Mouse (Mus musculus) lung, embryonic 14.5 days (tissue): ENCODE data around the gene Prex1. TPM values are rescaled to one million over a fixed set of nuclear protein-coding genes. Genes with fewer than 3 reads are reported as not detected.
A peak's percentile ranks its signal among the peaks of the same experiment; 100 is the strongest.

Source experiments
- ATAC-seq: fragments of 200-750 bp; cut with Nextera tagmentation; 2 replicates; pipeline ENCODE4 v1.8.0; 2017; ENCODE audit warnings: mild to moderate bottlenecking, moderate TSS enrichment, moderate library complexity; ENCODE audit not compliant: insufficient read depth
- DNase-seq: peaks from one replicate; pipeline ENCODE4 v3.0.0-alpha.2; 2015
- H3K27ac ChIP-seq: fragments of 300-500 bp; sonication (generic); 2 replicates; pipeline ENCODE4 v1.5.1; 2014; ENCODE audit warnings: low read depth, mild to moderate bottlenecking, moderate library complexity
- H3K27me3 ChIP-seq: fragments of 300-500 bp; sonication (generic); 2 replicates; pipeline ENCODE4 v1.6.1; 2014; ENCODE audit warnings: low read length, control low read depth; ENCODE audit not compliant: insufficient read depth
- H3K36me3 ChIP-seq: fragments of 300-500 bp; sonication (generic); 2 replicates; pipeline ENCODE4 v1.6.1; 2014; ENCODE audit warnings: control low read depth; ENCODE audit not compliant: insufficient read depth
- H3K4me1 ChIP-seq: fragments of 300-500 bp; sonication (generic); 2 replicates; pipeline ENCODE4 v1.6.1; 2014; ENCODE audit warnings: antibody characterized with exemption, control low read depth; ENCODE audit not compliant: insufficient read depth
- H3K4me2 ChIP-seq: fragments of 300-500 bp; sonication (generic); 2 replicates; pipeline ENCODE4 v1.6.1; 2014; ENCODE audit warnings: mild to moderate bottlenecking
- H3K4me3 ChIP-seq: fragments of 300-500 bp; sonication (generic); 2 replicates; pipeline ENCODE4 v1.5.1; 2014; ENCODE audit warnings: low read depth, low read length
- H3K9ac ChIP-seq: fragments of 300-500 bp; sonication (generic); 2 replicates; pipeline ENCODE4 v1.6.1; 2014
- H3K9me3 ChIP-seq: fragments of 300-500 bp; sonication (generic); 2 replicates; pipeline ENCODE4 v1.6.1; 2016; ENCODE audit warnings: low read depth, low read length, control low read depth
- CTCF ChIP-seq: IDR thresholded peaks from 2 replicates; pipeline ENCODE4 v1.5.1; 2016; ENCODE audit warnings: antibody characterized with exemption, low read depth
- WGBS: fragments of 180-500 bp; shearing (Covaris S2); extraction: QIAGEN DNeasy Blood & Tissue Kit; methylation state at CpG from one replicate; pipeline ENCODE4 v1.1.7; 2014; 5-methylcytosine and 5-hydroxymethylcytosine counted together
- polyA plus RNA-seq: library from polyadenylated mRNA; unstranded; fragments of >200 nt; fragmentation: Nextera tagmentation; extraction: Ambion mirVana; gene quantifications from 2 replicates; pipeline ENCODE4 v1.2.1, GENCODE M21; 2014

Gene Prex1
- polyA plus RNA-seq, 1 experiment from 2014 or later = 12.9 TPM

DNA sequence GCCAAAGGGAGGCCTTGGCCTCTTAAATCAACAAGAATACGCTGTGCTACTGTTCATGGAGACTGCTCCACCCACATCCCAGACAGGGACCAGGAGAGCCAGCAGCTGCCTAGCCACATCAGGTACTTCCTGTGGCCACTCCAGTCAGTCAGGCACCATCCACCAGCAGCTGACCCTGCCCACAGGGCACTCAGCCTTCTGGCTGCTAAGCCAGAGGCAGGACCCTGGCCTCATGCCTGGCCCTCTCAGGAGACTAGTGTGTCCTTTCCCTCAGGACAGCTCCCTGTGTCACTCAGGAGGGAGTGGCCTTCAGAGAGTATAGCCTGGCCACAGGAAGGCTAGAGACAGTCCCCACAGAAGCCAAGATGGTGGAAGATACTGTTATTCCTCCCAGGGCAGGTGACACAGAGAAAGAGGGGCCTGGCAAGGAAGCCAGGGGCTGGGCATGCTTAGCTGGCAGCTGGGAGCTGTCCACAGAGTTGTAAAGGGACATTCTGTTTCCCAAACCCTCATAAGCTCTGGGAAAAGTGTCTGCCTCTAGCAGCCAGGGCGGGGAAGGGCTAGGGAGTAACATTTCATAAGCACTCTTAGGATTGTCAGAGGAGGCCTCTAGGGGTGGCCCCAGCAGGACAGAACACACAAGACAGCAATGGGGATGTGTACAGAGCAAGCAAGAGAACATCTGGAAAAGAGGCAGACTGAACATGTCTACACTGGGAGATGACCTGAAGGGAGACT lies 98.1 kb downstream of the Prex1 start:
- Histone ChIP-seq H3K9ac (no peak overlapping the region), H3K4me1 (peaks cover 4% of the 10 kb centered on the region; the same call in 1 of the 2 replicates), H3K27ac (no peak overlapping the region), H3K4me2 (no peak overlapping the region), H3K36me3 (no peaks in the 10 kb centered on the region), H3K4me3 (no peak overlapping the region), H3K27me3 (no peaks in the 10 kb centered on the region), H3K9me3 (no peaks in the 10 kb centered on the region)
- WGBS = 51% methylated on average over 2 of the region's 2 CpGs
- TF ChIP-seq CTCF = no peak
- ATAC-seq (no peak), DNase-seq (no peak)

DNA sequence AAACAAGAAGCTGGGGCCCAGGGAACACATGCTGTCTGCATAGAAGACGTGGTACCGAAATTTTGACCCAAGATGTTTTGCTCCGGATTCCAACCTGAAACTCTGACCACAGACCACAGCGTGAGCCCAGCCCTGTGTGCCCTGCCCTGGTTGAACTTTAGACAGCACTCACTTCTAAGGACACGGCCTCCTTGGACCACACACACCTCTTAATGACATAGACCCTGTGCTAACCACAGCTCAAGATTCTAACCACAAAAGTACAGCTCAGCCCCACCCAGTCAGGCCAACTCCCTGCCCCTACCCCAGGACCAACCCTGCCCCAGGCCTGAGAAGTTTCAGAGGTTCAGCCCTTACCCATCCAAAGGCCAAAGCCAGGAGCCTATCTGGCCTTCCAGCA lies 103.4 kb downstream of the Prex1 start:
- no peak for TF ChIP-seq CTCF
- no peak for DNase-seq
- no peak overlapping the region for H3K9ac ChIP-seq
- H3K9me3 ChIP-seq = no peaks in the 10 kb centered on the region
- H3K27me3 ChIP-seq = no peaks in the 10 kb centered on the region
- no peak overlapping the region for H3K4me3 ChIP-seq
- 71% methylated on average over 5 of the region's 5 CpGs for WGBS
- ATAC-seq = no peak
- H3K36me3 ChIP-seq = no peaks in the 10 kb centered on the region
- H3K27ac ChIP-seq = no peak overlapping the region
- H3K4me1 ChIP-seq = no peaks in the 10 kb centered on the region
- no peak overlapping the region for H3K4me2 ChIP-seq

DNA sequence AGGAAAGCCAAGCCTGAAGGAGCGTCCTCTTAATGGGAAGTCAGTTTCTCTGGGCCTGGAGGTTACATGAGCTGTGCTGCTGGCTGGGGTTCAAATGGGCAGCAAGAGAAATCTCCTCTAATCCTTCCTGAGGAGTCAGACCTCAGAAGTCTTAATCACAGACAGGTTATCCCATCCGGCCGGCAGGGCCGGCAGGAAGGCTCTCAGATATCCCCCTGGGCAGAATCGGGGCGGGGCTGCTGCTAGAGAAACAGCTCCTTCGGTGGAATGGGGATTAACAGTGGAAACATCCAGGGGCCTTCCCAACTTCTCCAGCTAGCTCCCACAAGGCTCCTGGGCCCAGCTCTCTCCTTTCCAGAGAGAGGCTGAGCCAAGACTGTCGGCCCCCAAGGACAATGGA lies 105.1 kb downstream of the Prex1 start:
- WGBS = 30% methylated on average over 8 of the region's 8 CpGs
- Histone ChIP-seq H3K9me3 (no peaks in the 10 kb centered on the region), H3K9ac (no peak overlapping the region), H3K36me3 (no peaks in the 10 kb centered on the region), H3K27me3 (no peaks in the 10 kb centered on the region), H3K4me2 (no peak overlapping the region), H3K27ac (no peak overlapping the region), H3K4me3 (no peak overlapping the region), H3K4me1 (no peaks in the 10 kb centered on the region)
- no peak for TF ChIP-seq CTCF
- ATAC-seq (no peak), DNase-seq (no peak)

DNA sequence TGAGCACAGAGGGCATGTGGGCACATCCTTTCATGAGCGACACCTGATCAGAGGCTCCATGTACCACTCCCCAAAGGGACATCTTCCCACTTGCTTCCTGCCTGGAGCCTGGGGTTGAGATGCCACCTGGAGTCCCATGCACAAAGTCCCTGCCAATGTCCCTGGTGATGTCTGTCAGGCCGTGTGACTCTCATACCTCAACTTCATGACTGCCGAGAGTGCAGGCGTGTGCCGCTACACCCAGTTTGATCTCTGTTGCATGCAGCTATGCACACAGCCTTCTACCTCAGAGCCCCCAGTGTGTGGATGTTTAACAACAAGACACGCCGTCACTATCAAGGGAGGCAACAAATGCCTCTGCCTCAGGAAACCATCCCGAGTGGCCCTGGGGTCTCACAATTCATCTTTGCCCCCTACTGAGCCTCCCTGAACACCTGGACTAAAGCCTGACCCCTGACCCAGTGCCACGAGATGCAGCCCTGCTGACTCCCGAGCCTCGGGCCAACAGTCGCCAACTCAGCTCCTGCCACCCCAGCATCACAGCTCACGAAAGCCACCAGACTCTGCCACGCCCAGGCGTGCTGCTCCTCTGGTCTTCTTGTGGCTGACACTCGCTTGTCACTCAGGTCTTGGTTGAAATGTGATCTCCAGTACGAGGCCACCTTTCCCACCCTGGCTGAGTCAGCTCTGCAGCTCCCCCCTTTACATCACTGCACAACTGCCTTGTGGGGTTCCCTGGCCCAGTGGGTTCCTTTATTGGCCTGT lies 107.0 kb downstream of the Prex1 start:
- no peak overlapping the region for H3K9ac ChIP-seq
- no peak for TF ChIP-seq CTCF
- H3K27me3 ChIP-seq = no peaks in the 10 kb centered on the region
- no peak overlapping the region for H3K27ac ChIP-seq
- H3K36me3 ChIP-seq = no peaks in the 10 kb centered on the region
- no peaks in the 10 kb centered on the region for H3K9me3 ChIP-seq
- 64% methylated on average over 17 of the region's 17 CpGs for WGBS
- no peak overlapping the region for H3K4me3 ChIP-seq
- no peak overlapping the region for H3K4me2 ChIP-seq
- H3K4me1 ChIP-seq = no peaks in the 10 kb centered on the region
- no peak for DNase-seq
- ATAC-seq = no peak

DNA sequence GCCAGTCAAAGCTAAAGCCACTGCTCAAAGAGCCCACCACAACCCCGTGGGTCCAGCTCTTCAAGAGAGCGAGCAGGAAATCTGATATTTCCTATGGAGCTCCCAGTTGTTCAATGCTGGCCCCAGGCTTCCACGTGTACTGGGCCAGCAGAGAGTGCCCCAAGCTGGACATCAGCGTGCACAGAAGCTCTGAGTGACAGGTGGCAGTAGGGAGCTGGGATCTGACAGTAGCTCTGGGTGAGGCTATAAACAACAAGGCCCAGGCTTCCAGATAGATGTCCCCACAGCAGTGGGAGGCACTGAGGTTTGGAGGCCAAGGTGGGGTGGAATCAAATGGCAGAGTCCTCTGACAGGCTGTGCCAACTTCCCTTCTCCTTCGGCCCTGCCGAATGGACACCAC lies 107.6 kb downstream of the Prex1 start:
- Histone ChIP-seq H3K4me1 (no peaks in the 10 kb centered on the region), H3K9ac (no peak overlapping the region), H3K27me3 (no peaks in the 10 kb centered on the region), H3K4me2 (no peak overlapping the region), H3K4me3 (no peak overlapping the region), H3K27ac (no peak overlapping the region), H3K9me3 (no peaks in the 10 kb centered on the region), H3K36me3 (no peaks in the 10 kb centered on the region)
- 59% methylated on average over 6 of the region's 6 CpGs for WGBS
- 0 out of 2 replicates have a peak, but pooled peaks have one; percentile 20 for TF ChIP-seq CTCF
- ATAC-seq = no peak
- no peak for DNase-seq

DNA sequence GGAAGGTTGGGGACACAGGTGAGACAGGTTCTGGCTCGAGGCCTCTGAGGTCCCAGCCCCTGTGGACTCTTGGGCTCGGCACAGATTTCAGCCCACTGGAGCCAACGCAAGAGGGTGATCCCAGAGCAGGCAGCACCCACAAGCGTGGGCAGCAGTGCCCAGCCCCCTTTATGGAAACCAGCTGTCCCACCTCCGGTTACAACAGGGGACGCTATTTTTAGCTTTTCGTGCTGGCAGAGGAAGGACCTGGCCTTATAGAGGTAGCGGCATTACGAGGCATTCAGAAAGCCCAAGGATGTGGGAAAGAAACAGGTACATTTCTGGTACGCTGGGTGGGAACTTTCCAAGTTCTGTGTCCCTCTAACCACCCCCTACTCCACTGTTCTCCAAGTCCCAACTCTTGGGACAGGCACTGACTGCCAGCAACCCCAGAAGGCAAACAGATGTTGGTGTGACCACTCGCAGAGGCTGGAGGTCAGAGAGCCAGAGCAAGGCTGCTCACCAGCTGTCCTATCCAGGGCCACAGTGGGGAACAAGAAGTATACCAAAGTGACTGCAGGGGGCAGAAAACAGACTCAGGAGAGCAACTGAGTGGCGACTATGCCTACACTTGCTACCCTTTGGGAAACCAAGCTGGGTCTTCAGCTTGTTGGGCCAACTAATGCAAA lies 108.3 kb downstream of the Prex1 start:
- Histone ChIP-seq H3K9ac (no peak overlapping the region; the same call in 1 of the 2 replicates), H3K9me3 (no peaks in the 10 kb centered on the region), H3K27ac (no peak overlapping the region), H3K4me2 (no peak overlapping the region), H3K27me3 (no peaks in the 10 kb centered on the region), H3K4me1 (no peaks in the 10 kb centered on the region), H3K36me3 (no peaks in the 10 kb centered on the region), H3K4me3 (no peak overlapping the region)
- TF ChIP-seq CTCF = no peak
- WGBS = 57% methylated on average over 12 of the region's 12 CpGs
- no peak for ATAC-seq
- DNase-seq = peak; percentile 35

DNA sequence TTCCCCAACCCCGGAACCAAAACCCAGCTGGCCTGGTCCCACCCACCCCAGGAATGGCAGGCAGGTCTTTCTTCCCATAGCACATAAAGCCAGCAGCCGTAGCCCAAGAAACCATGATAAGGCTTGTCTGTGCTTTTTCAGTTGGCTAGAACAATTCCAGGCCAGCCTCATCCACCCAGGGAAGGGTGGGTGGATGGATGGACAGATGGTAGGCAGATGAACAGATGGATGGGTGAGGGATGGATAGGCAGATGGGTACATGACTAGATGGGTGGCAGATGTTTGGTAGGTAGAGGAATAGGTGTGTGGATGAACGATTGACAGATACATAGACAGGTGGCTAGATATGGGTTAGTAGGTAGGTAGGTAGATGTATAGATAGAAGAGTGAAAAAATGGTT lies 110.7 kb downstream of the Prex1 start:
- no peak overlapping the region for H3K27ac ChIP-seq
- no peak for ATAC-seq
- TF ChIP-seq CTCF = no peak
- no peak for DNase-seq
- H3K4me2 ChIP-seq = no peak overlapping the region
- no peaks in the 10 kb centered on the region for H3K9me3 ChIP-seq
- no peaks in the 10 kb centered on the region for H3K36me3 ChIP-seq
- no peak overlapping the region for H3K9ac ChIP-seq
- H3K4me1 ChIP-seq = no peaks in the 10 kb centered on the region
- no peaks in the 10 kb centered on the region for H3K27me3 ChIP-seq
- 91% methylated on average over 3 of the region's 3 CpGs for WGBS
- no peak overlapping the region for H3K4me3 ChIP-seq
